Mouse (Mus musculus): Measurements from ENCODE around the gene Ddb1. TPM values are rescaled to one million over a fixed set of nuclear protein-coding genes. Genes with fewer than 3 reads are reported as not detected.

Ddb1 gene
- polyA plus RNA-seq, 1 experiment from 2014 or later, result 303 TPM

- no peaks in the 10 kb centered on the region for H3K27me3 ChIP-seq (ENCODE audit: control insufficient read depth, insufficient read depth, low read length)
- no peak overlapping the region for H3K9ac ChIP-seq (ENCODE audit: low read depth, low read length)
- no peak overlapping the region for H3K4me2 ChIP-seq (replicated peaks; ENCODE audit: low read depth, low read length)
- no peaks in the 10 kb centered on the region for H3K4me1 ChIP-seq (replicated peaks; ENCODE audit: control insufficient read depth, insufficient read depth, low read length)
- DNase-seq (ENCODE audit: low spot score) (no peak), ATAC-seq (ENCODE audit: low FRiP score) (no peak)
- H3K36me3 ChIP-seq (ENCODE audit: control insufficient read depth, insufficient read depth, low read length), result no peaks in the 10 kb centered on the region
- H3K9me3 ChIP-seq (ENCODE audit: control insufficient read depth, low read length), result no peaks in the 10 kb centered on the region
- no peak overlapping the region for H3K4me3 ChIP-seq (ENCODE audit: low read depth, low read length)
- 93% methylated on average over 8 of the region's 8 CpGs for WGBS
- no peak overlapping the region for H3K27ac ChIP-seq (ENCODE audit: low read depth, low read length)
Observed at GRCm38 (mm10) chr19:10585112-10585511, 20.0 kb upstream of the Ddb1 start.

GRCm38 (mm10) chr19:10587231-10587630 is 17.9 kb upstream of the Ddb1 start:
- H3K4me2 ChIP-seq (replicated peaks; ENCODE audit: low read depth, low read length), result no peak overlapping the region
- ATAC-seq (ENCODE audit: low FRiP score), result no peak
- H3K27me3 ChIP-seq (ENCODE audit: control insufficient read depth, insufficient read depth, low read length), result no peaks in the 10 kb centered on the region
- no peaks in the 10 kb centered on the region for H3K36me3 ChIP-seq (ENCODE audit: control insufficient read depth, insufficient read depth, low read length)
- no peak overlapping the region for H3K27ac ChIP-seq (ENCODE audit: low read depth, low read length)
- no peaks in the 10 kb centered on the region for H3K4me1 ChIP-seq (replicated peaks; ENCODE audit: control insufficient read depth, insufficient read depth, low read length)
- WGBS, result 90% methylated on average over 8 of the region's 8 CpGs
- DNase-seq (ENCODE audit: low spot score), result no peak
- no peaks in the 10 kb centered on the region for H3K9me3 ChIP-seq (ENCODE audit: control insufficient read depth, low read length)
- no peak overlapping the region for H3K9ac ChIP-seq (ENCODE audit: low read depth, low read length)
- no peak overlapping the region for H3K4me3 ChIP-seq (ENCODE audit: low read depth, low read length)

- no peaks in the 10 kb centered on the region for H3K9me3 ChIP-seq (ENCODE audit: control insufficient read depth, low read length)
- H3K4me1 ChIP-seq (replicated peaks; ENCODE audit: control insufficient read depth, insufficient read depth, low read length), result no peaks in the 10 kb centered on the region
- ATAC-seq (ENCODE audit: low FRiP score) (no peak), DNase-seq (ENCODE audit: low spot score) (no peak)
- H3K9ac ChIP-seq (ENCODE audit: low read depth, low read length), result no peak overlapping the region
- no peak overlapping the region for H3K4me3 ChIP-seq (ENCODE audit: low read depth, low read length)
- 63% methylated on average over 5 of the region's 5 CpGs for WGBS
- no peaks in the 10 kb centered on the region for H3K36me3 ChIP-seq (ENCODE audit: control insufficient read depth, insufficient read depth, low read length)
- no peak overlapping the region for H3K27ac ChIP-seq (ENCODE audit: low read depth, low read length)
- H3K27me3 ChIP-seq (ENCODE audit: control insufficient read depth, insufficient read depth, low read length), result no peaks in the 10 kb centered on the region
- H3K4me2 ChIP-seq (replicated peaks; ENCODE audit: low read depth, low read length), result no peak overlapping the region
Observed at GRCm38 (mm10) chr19:10589127-10589857, 15.8 kb upstream of the Ddb1 start.

- no peak overlapping the region for H3K9ac ChIP-seq (ENCODE audit: low read depth, low read length)
- H3K9me3 ChIP-seq (ENCODE audit: control insufficient read depth, low read length), result no peaks in the 10 kb centered on the region
- H3K4me1 ChIP-seq (replicated peaks; ENCODE audit: control insufficient read depth, insufficient read depth, low read length), result no peaks in the 10 kb centered on the region
- ATAC-seq (ENCODE audit: low FRiP score) (no peak), DNase-seq (ENCODE audit: low spot score) (no peak)
- H3K27ac ChIP-seq (ENCODE audit: low read depth, low read length), result no peak overlapping the region
- no peak overlapping the region for H3K4me2 ChIP-seq (replicated peaks; ENCODE audit: low read depth, low read length)
- H3K27me3 ChIP-seq (ENCODE audit: control insufficient read depth, insufficient read depth, low read length), result no peaks in the 10 kb centered on the region
- no peak overlapping the region for H3K4me3 ChIP-seq (ENCODE audit: low read depth, low read length)
- WGBS, result 82% methylated on average over 3 of the region's 3 CpGs
- no peaks in the 10 kb centered on the region for H3K36me3 ChIP-seq (ENCODE audit: control insufficient read depth, insufficient read depth, low read length)
Observed at GRCm38 (mm10) chr19:10590301-10590700, 14.8 kb upstream of the Ddb1 start.

GRCm38 (mm10) chr19:10591659-10592377 is 13.3 kb upstream of the Ddb1 start:
- H3K4me3 ChIP-seq (ENCODE audit: low read depth, low read length), result no peak overlapping the region
- H3K36me3 ChIP-seq (ENCODE audit: control insufficient read depth, insufficient read depth, low read length), result no peaks in the 10 kb centered on the region
- WGBS, result 93% methylated on average over 6 of the region's 6 CpGs
- DNase-seq (ENCODE audit: low spot score), result no peak
- H3K9ac ChIP-seq (ENCODE audit: low read depth, low read length), result no peak overlapping the region
- H3K27me3 ChIP-seq (ENCODE audit: control insufficient read depth, insufficient read depth, low read length), result no peaks in the 10 kb centered on the region
- no peaks in the 10 kb centered on the region for H3K9me3 ChIP-seq (ENCODE audit: control insufficient read depth, low read length)
- no peak for ATAC-seq (ENCODE audit: low FRiP score)
- H3K4me1 ChIP-seq (replicated peaks; ENCODE audit: control insufficient read depth, insufficient read depth, low read length), result no peaks in the 10 kb centered on the region
- H3K27ac ChIP-seq (ENCODE audit: low read depth, low read length), result no peak overlapping the region
- no peak overlapping the region for H3K4me2 ChIP-seq (replicated peaks; ENCODE audit: low read depth, low read length)

- Histone ChIP-seq H3K36me3 (ENCODE audit: control insufficient read depth, insufficient read depth, low read length) (no peaks in the 10 kb centered on the region), H3K27me3 (ENCODE audit: control insufficient read depth, insufficient read depth, low read length) (no peaks in the 10 kb centered on the region), H3K9me3 (ENCODE audit: control insufficient read depth, low read length) (no peaks in the 10 kb centered on the region), H3K27ac (ENCODE audit: low read depth, low read length) (no peak overlapping the region), H3K4me1 (replicated peaks; ENCODE audit: control insufficient read depth, insufficient read depth, low read length) (no peaks in the 10 kb centered on the region), H3K4me3 (ENCODE audit: low read depth, low read length) (no peak overlapping the region), H3K4me2 (replicated peaks; ENCODE audit: low read depth, low read length) (no peak overlapping the region), H3K9ac (ENCODE audit: low read depth, low read length) (no peak overlapping the region)
- ATAC-seq (ENCODE audit: low FRiP score), result no peak
- DNase-seq (ENCODE audit: low spot score), result peak; percentile 28
- 32% methylated on average over 3 of the region's 3 CpGs for WGBS
Observed at GRCm38 (mm10) chr19:10598188-10598587, 6.9 kb upstream of the Ddb1 start.

- H3K27ac ChIP-seq (ENCODE audit: low read depth, low read length), result no peak overlapping the region
- DNase-seq (ENCODE audit: low spot score) (no peak), ATAC-seq (ENCODE audit: low FRiP score) (no peak)
- no peaks in the 10 kb centered on the region for H3K9me3 ChIP-seq (ENCODE audit: control insufficient read depth, low read length)
- H3K27me3 ChIP-seq (ENCODE audit: control insufficient read depth, insufficient read depth, low read length), result no peaks in the 10 kb centered on the region
- WGBS, result 92% methylated on average over 2 of the region's 2 CpGs
- H3K4me3 ChIP-seq (ENCODE audit: low read depth, low read length), result no peak overlapping the region
- H3K4me2 ChIP-seq (replicated peaks; ENCODE audit: low read depth, low read length), result no peak overlapping the region
- no peaks in the 10 kb centered on the region for H3K36me3 ChIP-seq (ENCODE audit: control insufficient read depth, insufficient read depth, low read length)
- no peak overlapping the region for H3K9ac ChIP-seq (ENCODE audit: low read depth, low read length)
- no peaks in the 10 kb centered on the region for H3K4me1 ChIP-seq (replicated peaks; ENCODE audit: control insufficient read depth, insufficient read depth, low read length)
Observed at GRCm38 (mm10) chr19:10599648-10600047, 5.5 kb upstream of the Ddb1 start.

- H3K9ac ChIP-seq (ENCODE audit: low read depth, low read length), result peak overlapping the region; percentile 72
- H3K4me2 ChIP-seq (replicated peaks; ENCODE audit: low read depth, low read length), result peak overlapping the region; percentile 26
- no peaks in the 10 kb centered on the region for H3K36me3 ChIP-seq (ENCODE audit: control insufficient read depth, insufficient read depth, low read length)
- H3K27me3 ChIP-seq (ENCODE audit: control insufficient read depth, insufficient read depth, low read length), result no peaks in the 10 kb centered on the region
- H3K4me1 ChIP-seq (replicated peaks; ENCODE audit: control insufficient read depth, insufficient read depth, low read length), result no peaks in the 10 kb centered on the region
- ATAC-seq (ENCODE audit: low FRiP score) (peak; percentile 60), DNase-seq (ENCODE audit: low spot score) (no peak)
- H3K4me3 ChIP-seq (ENCODE audit: low read depth, low read length), result peak overlapping the region; percentile 6; the same call in 1 of the 2 replicates
- H3K9me3 ChIP-seq (ENCODE audit: control insufficient read depth, low read length), result no peaks in the 10 kb centered on the region
- 5% methylated on average over 6 of the region's 6 CpGs for WGBS
- peak overlapping the region; percentile 87 for H3K27ac ChIP-seq (ENCODE audit: low read depth, low read length)
Observed at GRCm38 (mm10) chr19:10602247-10602769, 2.8 kb upstream of the Ddb1 start.

All from hindbrain, embryonic 11.5 days (tissue).